Mouse (Mus musculus) spleen, postnatal 4 days (tissue): Measurements from ENCODE around the gene Bfsp1.

Experiments used
- DNase-seq, 2 experiments: peaks; one replicate each; pipeline ENCODE4 v3.0.0; 2022; ENCODE audit warnings: low spot score in 2 of 2

Bfsp1 gene

DNA sequence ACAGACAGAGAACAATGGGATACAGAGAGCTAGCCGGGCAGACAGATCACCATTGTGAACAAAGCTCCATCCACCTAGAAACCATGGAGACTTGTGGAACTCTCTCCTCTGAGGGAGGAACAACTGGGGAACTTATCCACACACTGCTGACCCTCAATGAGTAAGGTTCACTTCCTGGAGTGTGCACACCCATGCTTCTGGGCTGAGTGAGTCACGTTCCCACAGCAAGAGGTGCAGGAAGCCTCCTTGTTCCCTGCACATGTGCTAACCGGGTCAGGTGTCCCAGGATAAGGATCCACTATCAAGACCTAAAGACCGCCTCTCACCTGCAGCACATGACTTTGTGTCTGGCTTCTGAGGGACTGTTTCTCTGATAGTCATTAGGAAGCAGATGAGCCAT is 9.5 kb downstream of the Bfsp1 start:
- no peak for DNase-seq

DNA sequence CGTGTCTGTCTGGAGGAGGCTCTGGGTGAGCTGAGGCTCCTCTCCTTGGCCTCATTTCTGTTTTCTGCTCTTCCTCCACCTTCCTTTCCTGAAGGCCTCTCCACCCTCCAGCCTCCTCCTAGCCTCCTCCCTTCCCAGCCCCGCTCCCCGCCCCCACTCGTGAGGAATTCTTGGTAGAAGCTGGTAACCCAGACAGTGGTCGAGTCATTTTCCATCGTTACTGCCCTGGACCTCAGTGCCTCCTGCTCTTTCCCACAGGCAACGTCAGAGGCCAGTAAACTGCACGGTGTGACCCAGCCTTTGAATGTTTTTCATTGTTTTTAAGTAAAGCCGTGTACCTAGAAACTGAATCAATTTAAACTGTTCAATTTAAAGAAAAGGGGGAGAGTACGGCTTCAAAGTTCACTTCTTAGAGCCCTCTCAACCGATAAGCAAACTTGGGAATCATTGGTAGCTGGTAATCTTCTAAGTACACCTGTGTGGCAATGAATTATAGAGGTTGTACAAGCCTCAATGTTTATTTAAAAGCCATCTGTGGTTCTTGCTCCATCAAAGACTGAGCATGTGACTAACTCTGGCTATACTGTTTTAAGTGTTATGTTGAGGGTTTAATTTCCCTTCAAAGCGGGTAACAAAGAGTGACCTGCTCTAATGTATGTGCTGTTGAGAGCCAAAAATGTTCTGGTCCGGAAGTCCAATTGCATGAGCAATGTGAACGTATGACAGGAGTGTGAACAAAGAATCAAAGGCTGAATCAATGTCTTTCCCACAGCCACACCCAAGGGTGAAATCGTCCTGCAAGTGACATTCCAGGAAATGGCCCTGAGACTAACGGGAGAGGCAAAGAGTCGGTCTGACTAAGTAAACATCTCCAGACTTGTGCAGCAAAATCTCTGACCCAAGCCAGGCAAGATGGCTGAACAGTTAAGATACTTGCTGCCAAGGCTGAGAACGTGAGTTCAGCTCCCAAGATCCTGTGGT is 10.4 kb downstream of the Bfsp1 start:
- DNase-seq = no peak

DNA sequence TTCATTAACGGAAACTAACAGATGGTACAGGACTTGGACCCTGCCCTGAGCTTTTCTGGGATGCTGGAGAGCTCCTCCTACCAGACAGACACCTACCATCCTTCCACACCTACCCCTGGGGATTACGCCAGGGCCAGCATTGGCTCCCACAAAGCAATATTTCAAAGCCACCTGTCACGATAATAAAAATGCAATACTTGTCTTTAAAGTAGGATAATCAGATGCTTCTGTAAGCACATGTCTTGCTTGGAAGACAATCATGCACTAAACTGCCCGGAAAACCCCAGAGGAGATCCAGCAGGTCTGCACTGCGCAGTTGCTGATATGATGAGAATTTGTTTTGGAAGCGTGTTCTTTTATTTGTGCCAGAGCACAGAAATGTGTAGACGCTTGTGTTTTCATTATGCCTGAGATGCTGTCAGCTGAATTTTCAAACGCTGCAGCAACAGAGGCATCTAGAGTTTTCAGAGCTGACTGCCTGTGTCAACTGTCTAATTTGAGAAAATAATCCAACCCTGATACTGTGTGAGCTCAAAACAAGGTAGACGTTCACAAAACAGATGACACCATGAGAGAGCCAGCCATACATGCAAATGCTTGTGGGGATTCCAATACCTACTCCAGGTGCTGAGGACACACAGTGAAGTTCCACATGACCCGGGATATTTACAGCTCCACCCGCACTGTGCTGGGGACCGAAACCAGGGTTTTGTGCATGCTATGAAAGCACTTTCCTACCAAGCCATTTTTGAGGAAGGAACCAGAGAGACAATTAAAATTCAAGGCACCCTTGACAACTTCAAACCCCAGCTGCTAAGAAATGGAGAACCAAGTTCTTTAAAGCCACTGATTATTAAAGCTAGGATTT is 11.4 kb downstream of the Bfsp1 start:
- no peak for DNase-seq

DNA sequence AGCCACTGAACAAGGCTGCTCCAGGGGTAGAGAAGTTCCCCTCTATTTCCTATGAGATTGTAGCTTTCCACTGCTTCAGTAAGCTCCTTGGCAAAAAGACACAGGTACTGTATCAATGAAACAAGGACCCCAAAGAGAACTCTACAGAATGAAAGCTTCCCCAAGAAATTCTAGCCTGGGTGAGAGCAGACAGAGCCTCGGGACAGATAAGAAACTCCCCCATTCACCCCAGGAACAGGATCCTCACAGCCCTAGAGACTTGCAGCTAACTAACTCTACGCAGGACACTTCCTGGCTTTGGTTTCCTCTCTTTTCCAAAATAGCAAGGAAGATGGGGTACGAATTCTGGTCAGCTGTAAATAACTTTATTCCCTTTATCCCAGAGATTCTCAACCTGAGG is 15.7 kb downstream of the Bfsp1 start:
- DNase-seq = no peak

DNA sequence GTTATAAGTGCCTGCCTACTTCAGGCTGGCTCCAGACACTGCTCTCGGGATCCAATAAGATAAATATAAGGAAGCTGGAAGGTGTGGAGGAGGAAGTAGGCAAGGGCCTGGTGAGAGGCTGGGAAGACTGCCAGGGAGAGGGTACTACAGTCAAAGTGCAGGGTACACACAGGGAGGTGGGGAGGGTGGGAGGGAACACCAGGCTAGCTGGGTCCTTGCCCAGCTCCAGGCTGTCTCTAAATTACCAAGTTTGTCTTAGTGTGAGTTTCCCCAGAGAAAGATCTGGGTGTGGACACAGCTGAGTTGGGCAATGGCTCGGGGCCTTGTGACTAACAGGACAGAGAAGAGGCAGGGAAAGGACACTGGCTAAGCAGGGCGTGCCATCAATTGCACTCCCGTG is 16.2 kb downstream of the Bfsp1 start:
- no peak for DNase-seq

DNA sequence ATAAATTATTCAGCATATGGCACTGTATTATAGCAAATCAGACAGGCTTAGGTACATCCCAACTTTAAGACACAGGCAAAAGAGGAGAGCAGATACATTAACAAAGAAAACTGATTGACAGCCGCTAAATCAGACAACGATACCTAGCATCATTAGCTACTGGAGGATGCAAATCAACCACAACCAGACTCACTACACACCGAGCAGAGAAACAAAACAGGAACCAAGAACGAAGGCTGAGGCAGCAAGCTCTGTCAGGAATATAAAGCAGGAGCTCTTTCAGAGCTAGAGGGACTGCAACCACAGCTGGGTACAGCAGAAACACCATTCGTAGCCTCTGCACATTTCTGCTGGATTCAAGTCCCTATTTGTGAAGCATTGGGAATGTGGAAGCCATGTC is 18.2 kb downstream of the Bfsp1 start:
- DNase-seq = no peak

DNA sequence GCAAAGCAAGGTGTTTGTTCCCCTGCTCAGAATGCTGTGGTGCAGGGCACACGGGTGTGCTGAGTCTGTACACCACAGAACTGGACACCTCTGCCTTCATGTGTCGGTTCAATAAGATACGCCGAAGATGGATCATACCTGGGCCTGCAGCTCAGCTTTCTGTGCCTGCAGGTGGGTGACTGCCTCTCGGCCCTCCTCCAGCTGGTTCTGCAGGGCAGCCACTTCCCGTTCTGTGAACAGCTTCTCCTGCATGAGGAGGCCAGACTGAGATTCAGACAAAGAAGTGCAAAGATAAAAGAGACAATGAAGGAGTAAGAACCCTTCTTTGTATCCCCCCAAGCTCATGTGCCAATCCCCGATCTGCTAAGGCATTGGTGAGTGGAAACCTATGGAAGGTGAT is 21.4 kb downstream of the Bfsp1 start:
- peak; percentile 30 to 65 for DNase-seq

DNA sequence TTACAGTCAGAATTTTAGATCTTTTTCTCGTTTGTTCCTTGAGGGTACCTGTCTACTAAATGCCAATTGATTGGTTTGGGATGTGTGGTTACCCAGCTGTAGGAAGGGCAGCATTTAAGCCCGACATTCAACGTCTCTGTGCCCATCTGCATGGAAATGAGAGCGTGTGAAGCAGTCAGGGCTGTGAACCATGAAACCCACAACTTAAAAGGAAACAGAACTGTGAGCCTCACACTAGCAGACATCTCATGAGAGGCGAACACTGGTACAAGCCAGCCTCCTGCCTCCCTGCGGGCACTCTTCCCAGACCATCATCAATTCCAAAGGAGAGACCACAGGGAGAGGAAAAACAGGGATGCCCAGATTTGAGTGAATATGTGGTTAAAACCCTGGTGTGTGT is 22.1 kb downstream of the Bfsp1 start:
- DNase-seq = peak; percentile 23 to 60

DNA sequence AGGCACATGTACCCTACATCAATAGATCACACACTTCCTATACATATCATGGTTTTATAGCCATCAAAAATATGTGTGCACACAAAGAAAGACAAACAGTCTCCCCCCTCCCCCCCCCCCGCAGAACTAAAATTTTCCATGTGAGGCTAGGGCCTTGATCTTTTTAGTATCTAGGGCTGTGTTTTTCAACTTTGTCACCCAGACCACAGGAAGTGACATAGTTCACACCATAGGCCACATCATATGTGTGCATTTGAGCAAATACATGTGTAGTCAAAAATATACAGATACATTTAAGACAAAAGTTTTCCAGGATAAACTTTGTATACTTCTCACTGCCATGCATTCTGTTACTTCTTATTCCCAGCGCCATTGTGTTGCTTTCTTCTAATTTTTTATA is 23.5 kb downstream of the Bfsp1 start:
- no peak for DNase-seq

DNA sequence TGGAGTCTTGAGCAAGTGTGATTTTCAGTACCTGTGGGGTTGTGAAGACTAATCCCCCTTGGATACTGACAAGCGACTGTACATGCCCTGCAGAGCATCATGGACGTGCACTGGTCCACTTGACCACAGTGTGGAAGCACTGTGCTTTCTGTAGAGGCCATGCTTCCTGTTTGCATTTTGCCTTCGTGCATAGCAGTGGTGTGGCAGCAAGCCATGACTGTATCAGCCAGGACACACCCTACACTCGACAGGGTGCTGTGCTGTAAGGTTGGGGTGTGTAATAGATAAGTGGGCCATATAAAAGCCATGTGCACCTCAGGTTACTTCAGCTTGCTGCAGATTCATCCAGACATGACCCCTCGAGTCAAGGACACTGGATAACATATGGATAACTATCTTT is 24.3 kb downstream of the Bfsp1 start:
- peak in 1 of 2 experiments; percentile 46 for DNase-seq

DNA sequence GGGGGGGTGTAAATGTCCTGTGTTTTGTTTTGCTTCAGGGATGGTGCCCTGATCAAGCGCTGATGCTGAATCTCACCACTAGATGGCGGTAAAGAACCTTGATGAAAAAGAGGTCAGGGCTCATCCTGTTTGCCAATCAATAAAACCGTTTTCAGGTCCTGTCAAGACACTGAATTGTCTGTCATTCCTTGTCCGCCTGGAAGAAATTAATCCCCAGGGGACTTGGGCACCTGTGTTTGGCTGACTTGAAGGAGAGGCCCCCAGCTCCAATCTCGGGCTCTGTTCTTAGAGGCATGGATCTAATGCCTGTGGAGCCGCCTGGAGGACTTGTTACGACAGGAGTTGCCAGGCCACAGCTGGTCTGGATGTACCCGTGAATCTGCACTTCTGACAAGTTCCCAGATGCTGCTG is 25.7 kb downstream of the Bfsp1 start:
- DNase-seq = peak; percentile 72 to 82

DNA sequence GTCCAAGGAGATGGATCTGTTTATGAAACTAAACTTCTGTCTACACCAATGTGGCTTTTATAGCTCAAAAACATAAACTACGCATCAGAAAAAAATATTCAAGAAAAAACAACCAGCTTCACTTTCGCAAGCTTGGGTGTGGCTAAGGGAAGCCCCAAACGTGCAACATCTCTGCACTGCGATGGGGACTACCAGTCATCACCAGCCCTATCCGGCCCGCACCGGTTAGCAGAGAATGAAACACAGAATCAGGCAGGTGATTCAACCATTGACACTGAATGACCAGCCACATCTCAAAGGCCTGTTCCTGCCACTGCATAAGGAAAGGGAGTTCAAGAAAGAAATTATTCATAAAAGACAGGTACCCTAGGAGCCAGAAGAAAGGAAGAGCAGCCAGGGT is 27.2 kb downstream of the Bfsp1 start:
- DNase-seq = no peak

DNA sequence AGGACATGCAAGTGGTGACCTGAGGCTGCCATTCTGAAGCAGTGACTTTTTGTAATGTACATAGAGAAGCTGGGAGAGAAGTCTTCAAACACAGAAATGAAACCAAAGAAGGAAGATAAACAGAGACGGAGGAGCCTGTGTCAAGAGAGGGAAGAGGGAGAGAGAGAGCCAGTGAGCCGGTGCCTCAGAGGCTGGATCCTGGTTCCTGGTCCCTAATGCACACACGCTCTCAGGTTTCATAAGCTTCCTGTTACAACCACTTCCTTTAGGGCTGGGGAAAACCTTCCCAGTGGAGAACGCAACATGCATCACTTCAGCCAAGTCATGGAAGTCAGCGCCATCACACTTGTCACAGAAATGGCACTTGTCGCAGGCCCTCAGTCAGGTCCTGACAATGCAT is 28.9 kb downstream of the Bfsp1 start:
- DNase-seq = no peak

DNA sequence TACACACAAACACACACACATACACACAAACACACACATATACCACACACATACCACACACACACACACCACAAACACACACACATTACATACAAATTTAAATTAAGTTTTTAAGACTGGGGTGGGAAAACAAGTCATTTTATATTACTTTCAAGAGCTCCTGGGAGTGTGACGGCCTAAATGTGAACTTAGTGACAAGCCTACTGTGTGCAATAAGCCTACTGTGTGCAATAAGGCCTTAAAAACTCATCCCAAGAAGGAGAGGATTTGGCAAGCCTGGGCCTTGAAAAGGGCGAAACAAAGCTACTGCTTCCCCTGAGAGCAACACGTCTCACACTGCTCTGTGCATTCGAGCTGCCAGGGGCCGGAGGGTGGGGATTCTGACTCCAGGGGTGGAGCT is 30.3 kb downstream of the Bfsp1 start:
- no peak for DNase-seq

DNA sequence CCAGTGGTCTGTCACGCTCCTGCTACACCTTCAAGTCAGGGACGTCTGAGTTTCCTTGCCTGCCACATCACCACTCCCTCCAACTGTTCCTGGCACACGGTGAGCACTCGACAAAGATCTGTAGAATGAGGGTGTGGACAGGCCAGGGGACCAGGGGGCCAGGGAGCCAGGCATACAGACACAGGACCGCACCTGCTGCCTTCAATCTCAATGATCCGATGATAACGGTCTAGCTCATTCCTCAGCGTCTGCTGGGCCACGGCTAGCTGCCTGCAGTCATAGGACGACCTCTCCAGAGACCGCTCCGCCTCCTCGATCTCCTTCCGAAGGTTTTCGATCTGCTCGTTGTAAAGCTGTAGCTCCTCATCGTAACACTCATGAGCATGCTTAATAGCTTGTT is 31.3 kb downstream of the Bfsp1 start:
- no peak for DNase-seq

DNA sequence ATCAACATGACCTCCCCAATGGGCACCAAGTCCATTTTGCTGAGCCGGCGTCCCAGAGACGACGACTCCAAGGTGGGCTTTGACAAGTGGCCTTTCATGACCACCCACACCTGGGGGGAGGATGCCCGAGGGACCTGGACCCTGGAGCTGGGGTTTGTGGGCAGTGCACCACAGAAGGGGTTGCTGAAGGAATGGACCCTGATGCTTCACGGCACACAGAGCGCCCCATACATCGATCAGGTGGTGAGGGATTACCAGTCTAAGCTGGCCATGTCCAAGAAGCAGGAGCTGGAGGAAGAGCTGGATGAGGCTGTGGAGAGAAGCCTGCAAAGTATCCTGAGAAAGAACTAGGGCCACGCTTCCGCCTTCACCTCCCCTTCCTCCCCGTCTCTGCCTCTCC is 49.5 kb downstream of the Bfsp1 start:
- no peak for DNase-seq

DNA sequence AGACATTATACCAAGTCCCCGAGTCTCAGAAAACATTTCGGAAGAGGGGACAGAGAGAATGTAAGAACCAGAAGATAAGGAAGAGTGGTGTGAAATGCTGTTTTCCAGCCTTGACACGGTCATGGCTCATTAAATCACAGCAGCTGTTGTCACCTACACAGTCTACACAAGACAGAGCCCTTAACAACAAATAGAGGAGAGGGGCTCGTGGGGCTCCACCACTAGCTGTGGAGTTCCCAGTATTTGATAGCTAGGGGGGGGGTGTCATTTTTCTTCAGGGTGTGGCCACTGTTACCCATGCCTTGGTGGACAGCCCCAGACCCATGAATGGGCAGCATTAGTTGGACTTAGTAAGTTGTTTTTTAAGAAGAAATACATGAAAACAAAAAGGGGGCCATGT is 50.7 kb downstream of the Bfsp1 start:
- DNase-seq = no peak

DNA sequence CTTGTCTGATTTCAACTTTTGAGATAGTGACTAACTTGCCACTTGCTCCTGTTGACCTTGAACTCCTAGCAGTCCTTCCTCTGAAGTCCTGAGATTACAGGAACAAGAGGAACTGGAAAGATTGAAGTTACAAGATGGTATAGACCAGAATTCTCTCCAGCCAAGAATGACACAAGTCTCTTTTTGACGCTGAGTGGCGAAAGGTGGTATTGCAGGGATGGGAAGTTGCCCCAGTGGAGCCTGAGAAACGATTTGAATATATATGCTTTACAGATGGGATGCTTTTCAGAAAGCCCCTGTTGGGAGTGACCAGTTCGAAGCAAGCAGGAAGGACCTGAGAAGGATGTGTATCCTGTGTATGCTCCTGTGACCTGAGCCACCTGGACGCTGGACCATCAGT is 54.2 kb downstream of the Bfsp1 start:
- no peak for DNase-seq

DNA sequence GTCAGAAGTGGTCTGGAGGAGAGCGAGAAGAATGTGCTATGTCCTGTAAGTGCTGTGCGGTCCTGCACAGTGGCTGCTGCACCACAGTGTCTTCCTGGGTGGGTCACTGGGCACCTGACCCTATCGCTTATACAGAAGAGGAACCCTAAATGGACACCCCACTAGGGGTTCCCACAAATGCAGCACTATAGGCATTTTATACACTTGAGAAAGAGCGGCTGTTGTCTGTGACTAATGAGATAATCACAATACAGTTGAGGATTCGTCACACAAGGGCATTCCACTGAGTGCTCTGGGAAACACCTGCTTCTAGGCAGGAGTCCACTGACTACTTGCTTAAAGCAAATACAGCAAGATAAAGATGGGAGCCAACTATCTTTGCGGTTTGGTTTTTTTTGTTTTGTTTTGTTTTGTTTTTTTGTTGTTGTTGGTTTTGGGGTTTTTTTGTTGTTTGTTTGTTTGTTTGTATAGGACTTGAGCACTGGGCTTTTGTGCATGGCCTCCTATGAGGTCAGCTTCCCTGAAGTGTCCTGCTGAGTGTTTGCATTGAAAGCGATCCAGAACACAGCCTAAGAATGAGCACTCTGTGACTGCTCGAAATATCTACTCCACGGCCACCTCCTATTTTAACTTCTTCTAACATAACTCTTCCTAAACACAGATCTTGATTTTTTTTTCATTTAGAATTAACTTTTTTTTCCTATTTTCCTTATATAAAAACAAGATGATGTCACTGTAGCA is 55.9 kb downstream of the Bfsp1 start:
- no peak for DNase-seq

DNA sequence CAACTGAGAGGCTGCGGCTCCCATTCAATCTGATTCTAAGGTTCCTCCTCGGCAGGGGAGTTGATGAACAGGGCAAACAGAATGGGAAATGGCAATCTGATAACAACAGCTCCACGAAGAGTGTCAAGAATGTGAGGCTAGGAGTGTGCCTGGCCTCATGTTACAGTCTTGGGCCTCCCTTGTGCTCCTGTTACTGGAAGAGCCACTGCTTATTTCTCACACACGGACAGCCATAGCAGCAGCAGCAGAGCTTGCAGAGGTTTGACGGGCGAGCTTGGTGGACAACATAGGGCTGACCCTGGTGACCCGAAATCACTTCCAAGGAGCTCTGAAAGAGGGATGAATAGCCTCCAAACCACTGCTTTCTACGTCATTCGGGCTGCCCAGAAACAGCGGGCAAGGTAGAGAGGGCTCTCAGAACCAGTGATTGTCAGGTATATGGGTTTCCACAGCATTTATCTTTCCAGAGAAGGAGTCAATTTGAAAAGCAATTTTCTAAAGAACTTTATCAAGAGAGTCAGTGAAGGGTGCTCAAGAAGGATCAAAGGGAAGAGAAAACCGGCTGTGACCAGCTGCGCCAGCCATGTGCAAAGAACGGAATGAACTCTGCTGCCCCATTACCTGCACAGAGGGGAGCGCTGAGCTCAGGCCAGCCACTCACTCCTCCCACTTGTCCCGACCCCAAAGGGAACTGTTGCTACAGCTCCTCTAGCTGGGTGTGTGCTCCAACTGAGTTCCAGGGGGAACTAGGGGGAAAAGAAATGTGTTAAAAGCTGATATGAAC is 56.6 kb downstream of the Bfsp1 start:
- no peak for DNase-seq

DNA sequence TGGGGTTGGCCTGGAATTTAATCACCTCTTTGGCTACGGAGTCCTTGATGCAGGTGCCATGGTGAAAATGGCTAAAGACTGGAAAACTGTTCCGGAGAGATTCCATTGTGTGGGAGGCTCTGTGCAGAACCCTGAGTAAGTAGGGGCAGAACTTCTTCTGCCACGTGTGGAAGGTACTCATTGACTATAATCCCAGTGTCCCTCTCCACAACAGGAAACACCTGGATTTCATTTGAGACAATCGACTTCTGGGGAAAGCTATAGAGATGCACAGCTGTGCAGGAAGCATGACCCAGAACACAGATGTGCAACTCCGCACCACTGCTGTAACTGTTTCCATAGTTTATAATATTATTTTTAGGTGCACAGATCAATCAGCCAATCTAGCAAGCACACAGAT is 61.9 kb downstream of the Bfsp1 start:
- no peak for DNase-seq
